Mouse (Mus musculus): Measurements from ENCODE around the gene Pbx3. TPM values are rescaled to one million over a fixed set of nuclear protein-coding genes. Genes with fewer than 3 reads are reported as not detected.

Pbx3 gene
- total RNA-seq, 2 experiments from 2014 or later: 103 to 105 TPM

DNA sequence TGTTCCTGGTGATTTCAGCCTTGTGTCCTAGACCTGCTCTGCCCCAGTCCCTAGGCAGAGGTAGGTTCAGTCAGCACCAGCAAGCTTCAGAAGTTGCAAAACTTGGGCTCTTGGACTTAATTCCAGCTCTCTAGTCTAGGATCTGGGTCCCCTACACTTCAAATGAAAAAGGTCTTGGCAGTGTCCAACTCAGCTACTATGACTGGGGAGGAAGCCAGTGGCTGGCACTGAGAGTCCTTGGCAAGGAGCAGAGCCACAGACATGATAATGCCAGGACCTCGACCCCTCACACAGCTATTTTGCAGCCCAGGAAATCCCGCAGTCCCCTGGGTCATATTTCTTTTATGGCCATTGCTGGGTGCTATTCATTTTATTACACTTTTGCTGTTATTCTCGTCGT lies 225.9 kb downstream of the Pbx3 start:
- DNase-seq: peak; percentile 7 to 45

DNA sequence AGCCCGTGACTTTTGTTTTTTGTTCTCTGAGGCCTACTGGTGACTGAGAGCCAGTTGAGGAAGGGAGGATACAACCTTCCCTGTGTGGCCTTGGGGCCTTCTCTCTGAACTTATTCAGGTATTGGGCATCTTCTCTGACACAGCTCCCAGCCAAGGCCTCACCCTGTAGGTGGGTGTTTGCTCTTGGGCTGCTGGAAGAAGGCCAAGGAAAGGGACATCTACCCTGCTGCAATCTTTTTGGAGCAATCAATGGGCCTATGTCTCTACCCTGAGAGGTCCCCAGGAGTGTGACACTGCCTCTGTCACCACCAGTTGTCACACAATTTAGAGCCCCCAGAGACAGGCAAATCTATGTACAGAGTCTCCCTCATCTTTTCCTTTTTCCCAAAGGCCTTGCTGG lies 226.5 kb downstream of the Pbx3 start:
- no peak for DNase-seq

DNA sequence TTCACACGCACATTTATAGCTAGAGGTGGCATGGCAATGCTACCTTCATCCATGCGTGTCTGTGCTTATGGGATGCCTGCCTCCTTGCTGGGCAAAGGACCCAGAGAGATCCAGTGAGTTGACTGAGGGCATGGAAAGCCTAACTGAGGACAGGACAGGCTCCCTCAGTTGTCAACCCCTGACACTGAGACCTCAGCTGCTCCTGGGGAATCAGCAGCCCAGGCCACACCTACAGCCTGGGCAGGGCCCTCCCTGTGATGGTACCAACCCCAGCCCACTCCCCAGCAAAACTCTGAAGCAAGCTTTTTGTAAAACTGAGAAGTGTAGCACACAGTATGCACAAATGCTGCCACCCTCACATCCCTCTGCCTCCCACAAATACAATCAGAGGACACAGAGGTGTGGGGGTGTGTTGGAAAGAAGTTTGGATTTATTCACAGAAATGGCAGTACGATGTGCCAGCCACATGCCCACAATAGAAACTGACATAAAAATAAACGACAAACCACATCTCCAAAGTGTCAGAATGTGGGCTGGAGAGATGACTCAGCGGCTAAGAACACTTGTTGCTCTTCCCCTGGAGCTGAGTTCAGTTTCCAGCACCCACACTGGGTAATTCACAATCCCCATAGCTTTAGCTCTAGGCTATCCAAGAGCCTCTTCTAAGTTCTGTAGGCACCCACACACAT lies 233.3 kb downstream of the Pbx3 start:
- no peak for DNase-seq

DNA sequence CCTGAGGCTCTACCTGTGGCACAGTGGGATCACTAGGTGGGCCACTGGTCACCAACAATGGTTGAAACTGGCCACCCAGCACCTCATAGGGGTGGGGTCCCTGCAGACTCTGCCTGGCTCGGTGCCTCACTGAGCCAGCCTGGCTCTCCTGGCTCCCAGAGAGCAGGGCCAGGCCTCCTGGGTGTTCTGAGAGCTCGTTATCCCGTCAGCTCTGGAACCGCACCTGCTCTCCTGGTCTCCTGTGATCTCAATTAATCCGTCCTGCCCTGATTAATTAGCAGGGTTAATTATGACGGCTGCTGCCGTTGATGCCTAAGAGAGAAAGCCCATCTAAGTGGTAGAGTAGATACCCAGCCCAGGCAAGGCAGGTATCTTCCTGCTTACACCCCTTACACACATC lies 237.6 kb downstream of the Pbx3 start:
- DNase-seq: no peak

DNA sequence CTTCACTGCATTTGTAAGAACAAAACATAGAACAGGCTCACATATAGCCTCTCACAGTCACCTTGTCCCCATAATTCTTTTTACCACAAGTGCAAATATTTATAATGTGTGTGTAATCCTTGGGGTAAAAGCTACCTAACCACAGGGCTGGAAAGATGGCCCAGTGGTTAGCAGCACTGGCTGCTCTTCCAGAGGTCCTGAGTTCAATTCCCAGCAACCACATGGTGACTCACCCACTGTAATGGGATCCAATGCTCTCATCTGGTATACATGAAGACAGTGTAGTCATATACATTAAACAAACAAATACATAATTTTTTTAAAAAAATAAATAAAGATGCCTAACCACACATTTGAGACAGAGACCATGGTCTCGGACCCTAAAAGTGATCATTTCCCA lies 240.2 kb downstream of the Pbx3 start:
- no peak for DNase-seq

DNA sequence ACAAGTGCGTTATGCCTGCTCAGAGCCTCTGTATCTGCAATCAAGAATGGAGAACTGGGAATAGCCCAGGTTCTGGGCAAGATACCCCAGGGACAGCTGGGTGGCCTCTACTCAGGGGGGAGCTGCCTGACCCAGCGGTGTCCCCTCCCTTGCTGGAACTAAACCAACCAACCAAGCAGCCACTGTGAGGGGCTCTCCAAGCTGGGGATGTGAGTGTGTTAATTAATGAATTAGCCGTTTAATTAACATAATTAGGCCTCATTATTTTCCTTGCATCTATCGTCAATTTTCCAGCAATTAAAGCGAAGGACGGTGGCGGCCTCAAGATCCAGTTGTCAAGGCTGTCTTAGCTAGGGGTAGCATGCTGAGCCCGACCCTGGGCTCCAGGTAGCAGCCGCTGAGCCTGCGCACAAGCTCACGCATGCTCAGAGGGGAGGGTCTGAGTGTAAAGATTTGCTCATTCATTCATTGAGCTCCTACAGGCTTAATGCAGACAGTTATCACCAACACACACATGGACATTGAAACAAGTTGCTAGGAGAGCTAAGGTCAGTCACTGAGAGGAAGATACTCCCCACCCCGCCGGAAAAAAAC lies 243.2 kb downstream of the Pbx3 start:
- DNase-seq: no peak

DNA sequence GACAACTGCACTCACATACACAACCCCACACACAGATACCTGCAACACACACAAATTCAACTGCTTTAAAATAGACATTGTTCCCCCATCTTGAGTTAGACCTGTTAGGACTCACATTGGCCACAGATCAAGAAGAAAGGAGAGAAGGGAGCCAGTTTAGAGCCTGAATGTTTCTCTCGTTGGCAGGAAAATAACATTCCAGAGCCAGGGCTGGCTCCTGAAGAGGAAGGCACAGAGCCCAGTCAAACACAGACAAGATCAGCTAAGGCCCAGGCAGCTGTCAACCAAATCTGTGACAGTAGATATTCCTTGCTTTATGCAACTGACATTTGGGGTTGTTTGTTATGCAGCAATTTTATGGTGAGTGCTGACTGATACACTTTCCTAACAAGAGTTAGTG lies 245.1 kb downstream of the Pbx3 start:
- DNase-seq: no peak

DNA sequence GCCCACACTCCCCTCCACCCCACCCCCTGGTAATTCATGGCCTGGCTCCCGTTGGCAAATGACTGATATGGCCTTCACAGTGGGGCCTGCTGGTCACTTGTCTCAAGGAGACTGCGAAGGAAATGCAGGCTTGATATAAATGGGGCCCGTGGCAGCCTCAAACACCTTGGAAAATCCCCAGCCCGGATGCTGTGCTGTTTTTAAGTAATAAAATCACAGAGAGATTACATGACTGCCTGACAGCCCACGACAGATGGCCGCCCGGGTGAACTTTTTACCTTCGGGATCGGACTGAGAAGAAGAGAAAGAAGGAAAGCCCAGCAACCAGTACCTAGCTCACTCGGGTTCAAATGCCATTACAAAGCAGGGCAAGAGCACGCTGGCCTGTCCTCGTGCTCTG lies 249.0 kb downstream of the Pbx3 start:
- peak in 1 of 2 experiments; percentile 28 for DNase-seq

Other genes with a start within 250 kb of the Pbx3 start
- gene Mapkap1, start 33.6 kb upstream of the Pbx3 start, total RNA-seq (2021): 10 to 100 TPM; 77.5 to 88.6 TPM

All from adrenal gland, postnatal 36 days (tissue).